Mouse (Mus musculus): Measurements from ENCODE around the gene Slc22a2. TPM values are rescaled to one million over a fixed set of nuclear protein-coding genes. Genes with fewer than 3 reads are reported as not detected.
"Not testable (repeated sequence)": the region's sequence is repeated elsewhere in the genome, so short reads cannot be mapped to it uniquely, and the experiment has no call there.

Slc22a2 gene
- 0.85 and 1.3 TPM in 2 replicates for polyA plus RNA-seq (2015; fragmentation: Nextera tagmentation; extraction: Ambion mirVana)

DNA sequence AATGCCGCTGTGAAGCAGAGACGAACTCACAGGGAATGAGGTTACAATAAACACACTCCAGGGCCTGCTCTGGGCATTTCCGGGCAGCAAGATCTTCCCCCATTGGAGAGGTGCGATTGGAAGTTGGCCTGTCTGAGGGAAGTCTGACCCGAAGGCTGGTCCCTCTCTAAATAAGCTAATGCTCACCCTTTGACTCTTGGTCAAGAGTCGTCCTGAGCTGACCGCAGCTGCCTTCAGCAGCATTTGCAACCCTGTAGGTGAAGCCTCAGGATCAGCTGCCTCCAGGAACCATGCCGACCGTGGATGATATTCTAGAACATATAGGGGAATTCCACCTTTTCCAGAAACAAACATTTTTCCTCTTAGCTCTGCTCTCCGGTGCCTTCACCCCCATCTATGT lies at the start of gene Slc22a2:
TSS of gene Slc22a2 (plus strand) at position 142 of the 400 bp plus-strand sequence.
- no peak within 1 kb of the TSS for H3K4me2 ChIP-seq (ENCODE audit: low read length)
- no peaks in the 10 kb centered on the region for H3K36me3 ChIP-seq (ENCODE audit: control insufficient read depth, insufficient read depth, low read length)
- WGBS: 85% methylated on average over 10 of the region's 10 CpGs
- H3K4me3 ChIP-seq (ENCODE audit: low read depth, low read length): no peak within 1 kb of the TSS
- no peaks in the 10 kb centered on the region for H3K27me3 ChIP-seq (ENCODE audit: control insufficient read depth, insufficient read depth, low read depth, low read length)
- H3K27ac ChIP-seq (ENCODE audit: low read length): no peak within 1 kb of the TSS
- H3K4me1 ChIP-seq (ENCODE audit: control insufficient read depth, insufficient read depth, low read length): no peaks in the 10 kb centered on the region
- ATAC-seq: no peak
- no peaks in the 10 kb centered on the region for H3K9me3 ChIP-seq (replicated peaks; ENCODE audit: control insufficient read depth, low read length, poor library complexity, severe bottlenecking)
- H3K9ac ChIP-seq (ENCODE audit: low read depth, low read length): no peak within 1 kb of the TSS

DNA sequence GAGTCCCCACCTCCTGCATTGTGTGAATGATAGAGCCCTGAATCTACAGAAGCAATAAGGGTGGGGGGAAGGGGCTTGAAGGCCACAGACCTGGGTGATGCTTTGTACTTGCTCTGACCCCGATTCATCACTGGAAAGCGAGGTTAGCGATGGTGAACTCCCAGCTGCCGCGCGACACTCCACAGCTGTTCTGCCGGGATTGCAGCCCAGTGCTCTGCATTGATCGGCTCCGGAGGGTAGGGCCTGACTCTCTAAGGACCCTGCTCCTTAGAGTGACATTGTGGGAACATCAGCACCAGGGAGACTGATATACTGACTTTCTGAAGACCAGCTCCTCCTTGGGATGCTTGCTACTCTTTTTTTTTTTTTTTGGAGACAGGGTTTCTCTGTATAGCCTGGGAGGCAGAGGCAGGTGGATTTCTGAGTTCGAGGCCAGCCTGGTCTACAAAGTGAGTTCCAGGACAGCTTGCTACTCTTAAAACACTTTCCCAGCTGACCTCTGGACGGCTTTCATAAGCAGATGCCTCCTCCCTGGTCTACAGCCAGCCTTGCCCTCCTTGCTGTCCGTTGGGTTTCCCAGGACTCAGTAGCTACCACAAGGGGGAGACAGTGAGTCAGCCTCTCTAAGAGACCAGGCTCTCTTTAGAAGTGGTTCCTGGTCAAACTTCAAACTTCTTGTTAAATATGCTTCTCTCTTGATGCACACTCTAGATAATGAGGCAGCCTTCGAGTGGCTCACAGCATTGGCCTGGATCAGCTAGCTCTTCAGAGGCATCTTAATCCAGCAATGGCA lies 49.4 kb upstream of the Slc22a2 start:
- no peak for ATAC-seq
- no peak overlapping the region for H3K27ac ChIP-seq (ENCODE audit: low read length)
- WGBS: 63% methylated on average over 13 of the region's 13 CpGs

GRCm38 (mm10) chr17:12562215-12562614 lies 21.7 kb upstream of the Slc22a2 start:
- no peaks in the 10 kb centered on the region for H3K27me3 ChIP-seq (ENCODE audit: control insufficient read depth, insufficient read depth, low read depth, low read length)
- ATAC-seq: no peak
- no peak overlapping the region for H3K4me3 ChIP-seq (ENCODE audit: low read depth, low read length)
- WGBS: 80% methylated on average over 4 of the region's 4 CpGs
- no peaks in the 10 kb centered on the region for H3K4me1 ChIP-seq (ENCODE audit: control insufficient read depth, insufficient read depth, low read length)
- no peaks in the 10 kb centered on the region for H3K36me3 ChIP-seq (ENCODE audit: control insufficient read depth, insufficient read depth, low read length)
- H3K4me2 ChIP-seq (ENCODE audit: low read length): no peak overlapping the region
- no peak overlapping the region for H3K27ac ChIP-seq (ENCODE audit: low read length)
- no peak overlapping the region for H3K9ac ChIP-seq (ENCODE audit: low read depth, low read length)
- H3K9me3 ChIP-seq (replicated peaks; ENCODE audit: control insufficient read depth, low read length, poor library complexity, severe bottlenecking): 0 out of 2 replicates have a peak, but pooled peaks cover 2% of the 10 kb centered on the region

More for the DNA sequence above, 49.4 kb upstream of the Slc22a2 start:
- Histone ChIP-seq H3K4me3 (ENCODE audit: low read depth, low read length) (no peak overlapping the region), H3K9me3 (replicated peaks; ENCODE audit: control insufficient read depth, low read length, poor library complexity, severe bottlenecking) (no peaks in the 10 kb centered on the region), H3K4me2 (ENCODE audit: low read length) (no peak overlapping the region), H3K36me3 (ENCODE audit: control insufficient read depth, insufficient read depth, low read length) (no peaks in the 10 kb centered on the region), H3K9ac (ENCODE audit: low read depth, low read length) (no peak overlapping the region), H3K4me1 (ENCODE audit: control insufficient read depth, insufficient read depth, low read length) (no peaks in the 10 kb centered on the region), H3K27me3 (ENCODE audit: control insufficient read depth, insufficient read depth, low read depth, low read length) (no peaks in the 10 kb centered on the region)

DNA sequence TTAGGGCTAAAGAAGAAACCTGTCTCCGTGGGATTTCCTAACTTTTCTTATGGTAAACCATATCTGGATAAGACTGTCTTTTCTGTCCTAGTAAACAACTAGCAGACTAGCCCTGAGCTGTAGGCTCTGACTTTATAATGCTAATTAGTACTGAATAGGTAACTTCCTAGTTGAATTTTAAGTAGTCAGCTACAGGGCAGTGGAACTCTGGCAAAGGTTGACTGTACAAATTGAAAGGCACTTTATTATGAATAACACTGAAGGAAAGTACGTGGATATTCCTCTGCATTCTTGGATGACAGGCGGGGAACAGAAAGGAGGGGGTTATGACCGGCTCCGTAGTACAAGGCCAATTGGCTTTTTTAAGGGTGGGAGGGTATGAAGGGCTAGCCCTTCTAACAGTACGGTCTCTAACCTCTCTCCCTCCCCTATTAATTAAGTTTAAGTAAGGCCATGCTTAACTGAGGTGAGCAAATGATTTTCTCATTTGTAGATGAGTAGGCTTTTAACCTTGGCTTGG lies 19.4 kb upstream of the Slc22a2 start:
- H3K4me2 ChIP-seq (ENCODE audit: low read length); H3K4me3 ChIP-seq (ENCODE audit: low read depth, low read length); H3K9me3 ChIP-seq (replicated peaks; ENCODE audit: control insufficient read depth, low read length, poor library complexity, severe bottlenecking); ATAC-seq; H3K27me3 ChIP-seq (ENCODE audit: control insufficient read depth, insufficient read depth, low read depth, low read length); H3K9ac ChIP-seq (ENCODE audit: low read depth, low read length); H3K27ac ChIP-seq (ENCODE audit: low read length); H3K36me3 ChIP-seq (ENCODE audit: control insufficient read depth, insufficient read depth, low read length); H3K4me1 ChIP-seq (ENCODE audit: control insufficient read depth, insufficient read depth, low read length): not testable (repeated sequence)
- WGBS: 84% methylated on average over 6 of the region's 6 CpGs

DNA sequence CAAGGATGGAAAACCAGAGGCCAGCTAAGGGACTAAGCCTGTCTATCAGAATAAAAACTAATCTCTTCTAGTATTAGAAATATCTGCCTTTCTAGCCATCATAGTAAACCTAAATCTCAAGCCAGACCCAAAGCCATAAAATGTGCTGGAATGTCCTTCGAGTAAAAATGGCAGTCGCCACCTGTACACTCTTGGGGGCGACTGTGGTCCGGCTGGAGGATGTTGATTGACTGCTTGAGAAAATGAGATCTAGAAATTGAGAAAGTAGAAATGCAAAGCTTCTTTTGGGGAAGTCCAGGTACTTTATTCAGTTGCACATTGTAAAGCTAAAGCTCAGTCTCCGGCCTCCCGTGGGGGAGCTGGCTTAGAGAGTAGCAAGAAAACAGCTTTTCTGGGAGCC lies 18.5 kb upstream of the Slc22a2 start:
- Histone ChIP-seq H3K27me3 (ENCODE audit: control insufficient read depth, insufficient read depth, low read depth, low read length) (no peaks in the 10 kb centered on the region), H3K36me3 (ENCODE audit: control insufficient read depth, insufficient read depth, low read length) (no peaks in the 10 kb centered on the region), H3K9ac (ENCODE audit: low read depth, low read length) (no peak overlapping the region), H3K4me1 (ENCODE audit: control insufficient read depth, insufficient read depth, low read length) (no peaks in the 10 kb centered on the region), H3K9me3 (replicated peaks; ENCODE audit: control insufficient read depth, low read length, poor library complexity, severe bottlenecking) (no peaks in the 10 kb centered on the region), H3K4me2 (ENCODE audit: low read length) (no peak overlapping the region), H3K4me3 (ENCODE audit: low read depth, low read length) (no peak overlapping the region), H3K27ac (ENCODE audit: low read length) (no peak overlapping the region)
- ATAC-seq: no peak
- 96% methylated on average over 6 of the region's 6 CpGs for WGBS

DNA sequence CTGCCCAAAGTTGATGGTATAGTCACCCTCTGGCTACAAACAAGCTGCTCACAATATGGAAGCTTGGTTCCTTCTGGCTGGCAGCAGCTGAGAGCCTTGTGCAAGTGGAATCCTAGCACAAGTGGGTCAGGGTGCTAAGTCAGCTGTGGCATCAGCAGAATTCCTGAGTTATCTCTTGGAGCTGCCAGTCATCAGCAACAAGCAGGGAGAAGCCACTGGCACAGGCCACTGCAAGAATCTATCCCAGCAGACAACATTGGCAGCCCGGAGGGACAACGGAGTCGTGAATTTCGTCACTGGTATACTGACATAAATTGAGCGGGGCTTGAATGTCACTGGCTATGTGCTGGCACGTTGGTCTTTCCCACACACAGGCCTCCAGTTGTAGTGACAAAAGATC lies 12.6 kb upstream of the Slc22a2 start:
- H3K36me3 ChIP-seq (ENCODE audit: control insufficient read depth, insufficient read depth, low read length): no peaks in the 10 kb centered on the region
- H3K4me1 ChIP-seq (ENCODE audit: control insufficient read depth, insufficient read depth, low read length): no peaks in the 10 kb centered on the region
- 87% methylated on average over 6 of the region's 6 CpGs for WGBS
- no peak overlapping the region for H3K4me2 ChIP-seq (ENCODE audit: low read length)
- H3K9ac ChIP-seq (ENCODE audit: low read depth, low read length): no peak overlapping the region
- H3K4me3 ChIP-seq (ENCODE audit: low read depth, low read length): no peak overlapping the region
- H3K27me3 ChIP-seq (ENCODE audit: control insufficient read depth, insufficient read depth, low read depth, low read length): no peaks in the 10 kb centered on the region
- H3K27ac ChIP-seq (ENCODE audit: low read length): no peak overlapping the region
- ATAC-seq: no peak
- no peaks in the 10 kb centered on the region for H3K9me3 ChIP-seq (replicated peaks; ENCODE audit: control insufficient read depth, low read length, poor library complexity, severe bottlenecking)

- Histone ChIP-seq H3K27me3 (ENCODE audit: control insufficient read depth, insufficient read depth, low read depth, low read length) (no peaks in the 10 kb centered on the region), H3K27ac (ENCODE audit: low read length) (no peak overlapping the region), H3K9me3 (replicated peaks; ENCODE audit: control insufficient read depth, low read length, poor library complexity, severe bottlenecking) (no peaks in the 10 kb centered on the region), H3K4me3 (ENCODE audit: low read depth, low read length) (no peak overlapping the region), H3K36me3 (ENCODE audit: control insufficient read depth, insufficient read depth, low read length) (no peaks in the 10 kb centered on the region), H3K4me2 (ENCODE audit: low read length) (no peak overlapping the region), H3K9ac (ENCODE audit: low read depth, low read length) (no peak overlapping the region), H3K4me1 (ENCODE audit: control insufficient read depth, insufficient read depth, low read length) (no peaks in the 10 kb centered on the region)
- 82% methylated on average over 9 of the region's 9 CpGs for WGBS
- ATAC-seq: no peak
Measured at GRCm38 (mm10) chr17:12571924-12572463, 11.9 kb upstream of the Slc22a2 start.

DNA sequence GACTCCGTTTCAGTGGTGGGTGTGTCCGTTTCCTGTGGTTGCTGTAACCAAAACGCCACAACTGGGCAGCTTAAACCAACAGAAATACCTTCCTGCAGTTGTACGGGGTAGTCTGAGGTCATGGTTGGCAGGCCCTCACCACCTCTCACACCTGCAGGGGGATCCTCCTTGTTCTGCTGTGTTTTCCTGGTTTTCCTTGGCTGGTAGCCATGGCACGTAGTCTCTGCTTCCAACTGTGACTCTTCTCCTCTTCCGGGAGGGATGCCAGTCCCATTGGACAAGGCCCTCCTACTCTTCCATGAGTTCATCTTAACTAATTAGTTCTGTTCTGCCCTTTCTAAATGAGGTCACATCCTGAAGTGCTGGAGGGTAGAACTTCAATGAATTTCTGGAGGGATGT lies 8.5 kb upstream of the Slc22a2 start:
- Histone ChIP-seq H3K9me3 (replicated peaks; ENCODE audit: control insufficient read depth, low read length, poor library complexity, severe bottlenecking) (no peaks in the 10 kb centered on the region), H3K36me3 (ENCODE audit: control insufficient read depth, insufficient read depth, low read length) (no peaks in the 10 kb centered on the region), H3K27me3 (ENCODE audit: control insufficient read depth, insufficient read depth, low read depth, low read length) (no peaks in the 10 kb centered on the region), H3K9ac (ENCODE audit: low read depth, low read length) (no peak overlapping the region), H3K4me2 (ENCODE audit: low read length) (no peak overlapping the region), H3K27ac (ENCODE audit: low read length) (no peak overlapping the region), H3K4me3 (ENCODE audit: low read depth, low read length) (no peak overlapping the region), H3K4me1 (ENCODE audit: control insufficient read depth, insufficient read depth, low read length) (no peaks in the 10 kb centered on the region)
- no peak for ATAC-seq
- WGBS: 84% methylated on average over 6 of the region's 6 CpGs

DNA sequence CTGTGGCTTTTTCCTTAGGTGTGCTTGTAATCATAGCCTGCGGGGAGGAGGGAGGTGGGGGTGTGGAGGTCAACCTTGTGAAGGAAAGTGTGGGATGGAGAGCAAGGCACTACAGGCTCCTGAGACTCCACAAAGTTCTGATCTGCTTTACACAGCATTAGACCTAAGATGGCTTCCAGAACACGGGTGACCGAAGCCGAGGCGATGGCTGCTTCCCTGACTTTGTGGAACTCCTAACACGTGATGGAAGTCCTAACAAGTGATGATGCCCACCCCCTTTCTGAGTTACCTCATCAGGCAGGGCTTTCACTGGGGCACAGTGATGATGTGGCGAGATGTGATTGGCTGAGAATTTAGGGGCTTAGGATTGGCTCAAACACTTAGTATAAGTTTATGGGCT lies 6.8 kb upstream of the Slc22a2 start:
- WGBS: 94% methylated on average over 7 of the region's 7 CpGs
- no peak overlapping the region for H3K9ac ChIP-seq (ENCODE audit: low read depth, low read length)
- H3K9me3 ChIP-seq (replicated peaks; ENCODE audit: control insufficient read depth, low read length, poor library complexity, severe bottlenecking): no peaks in the 10 kb centered on the region
- no peak overlapping the region for H3K4me2 ChIP-seq (ENCODE audit: low read length)
- ATAC-seq: no peak
- no peak overlapping the region for H3K4me3 ChIP-seq (ENCODE audit: low read depth, low read length)
- no peaks in the 10 kb centered on the region for H3K4me1 ChIP-seq (ENCODE audit: control insufficient read depth, insufficient read depth, low read length)
- H3K27me3 ChIP-seq (ENCODE audit: control insufficient read depth, insufficient read depth, low read depth, low read length): no peaks in the 10 kb centered on the region
- H3K27ac ChIP-seq (ENCODE audit: low read length): no peak overlapping the region
- no peaks in the 10 kb centered on the region for H3K36me3 ChIP-seq (ENCODE audit: control insufficient read depth, insufficient read depth, low read length)

Measured in midbrain, embryonic 16.5 days (tissue).